Mouse (Mus musculus) brain, embryonic 14.5 days (tissue): ENCODE results near the gene Aff3.

ENCODE experiments used
- CTCF ChIP-seq: fragments of 200-500 bp; IDR thresholded peaks from 2 replicates; pipeline ENCODE4 v1.5.1; 2012; ENCODE audit warnings: inconsistent platforms, mild to moderate bottlenecking, moderate library complexity, borderline replicate concordance; ENCODE audit not compliant: insufficient read depth, insufficient read length; ENCODE audit errors: extremely low read depth
- POLR2A ChIP-seq: fragments of 200-500 bp; IDR thresholded peaks from 2 replicates; pipeline ENCODE4 v1.6.1; 2012; ENCODE audit warnings: mild to moderate bottlenecking, inconsistent platforms, borderline replicate concordance; ENCODE audit not compliant: poor library complexity, insufficient read depth, insufficient read length, severe bottlenecking; ENCODE audit errors: extremely low read depth

- TF ChIP-seq CTCF (peak; percentile 99), POLR2A (no peak)
Observed at GRCm38 (mm10) chr1:38185517-38186226, 479.1 kb downstream of the Aff3 start.
